8 mouse cellular contexts compared by ENCODE assay signal in the genomic region with DNA sequence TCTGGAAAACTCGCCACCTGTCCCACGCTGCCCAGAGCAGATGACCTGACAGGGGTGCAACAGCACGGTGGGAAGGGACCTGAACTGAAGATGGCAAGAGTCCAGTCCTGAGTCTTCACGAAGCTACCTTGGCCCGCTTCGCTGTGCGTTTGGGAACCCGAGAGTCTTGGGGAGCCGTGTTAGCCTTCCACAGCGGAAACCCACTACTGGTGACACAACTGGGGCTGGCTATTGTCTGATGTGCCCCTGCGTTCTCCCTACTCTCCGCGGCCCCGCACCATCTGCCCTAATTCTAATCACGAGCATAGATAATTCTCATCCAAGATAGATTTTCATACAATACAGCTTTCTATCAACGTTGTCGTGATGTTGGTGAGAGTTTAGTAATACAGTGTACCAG. TPM values are rescaled to one million over a fixed set of nuclear protein-coding genes. Genes with fewer than 3 reads are reported as not detected.
DNase-seq lines count a peak whose midpoint lies in the region; ATAC-seq and TF ChIP-seq lines count a peak whose summit lies in the region.

No protein-coding gene starts in this region.

- peaks cover 3% of the 10 kb centered on the region; the same call in 1 of the 2 replicates for H3K4me1 ChIP-seq in kidney, postnatal 0 days (replicated peaks; ENCODE audit: insufficient read depth, low read length)
- H3K4me1 ChIP-seq in embryonic facial prominence, embryonic 11.5 days (ENCODE audit: control insufficient read depth, insufficient read depth, low read length): no peaks in the 10 kb centered on the region
- 0 out of 2 replicates have a peak, but pooled peaks cover 4% of the 10 kb centered on the region for H3K4me1 ChIP-seq in intestine, postnatal 0 days (replicated peaks; ENCODE audit: control insufficient read depth, insufficient read depth, low read length)
- H3K4me1 ChIP-seq in neural tube, embryonic 13.5 days (replicated peaks): peaks cover 29% of the 10 kb centered on the region

- H3K4me2 ChIP-seq in kidney, postnatal 0 days (ENCODE audit: low read length): peak overlapping the region; percentile 97
- H3K4me2 ChIP-seq in embryonic facial prominence, embryonic 11.5 days (ENCODE audit: low read depth, low read length): peak overlapping the region; percentile 86
- H3K4me2 ChIP-seq in intestine, postnatal 0 days (replicated peaks; ENCODE audit: low read depth): peak overlapping the region; percentile 100
- H3K4me2 ChIP-seq in neural tube, embryonic 13.5 days: peak overlapping the region; percentile 84

- no peak for ATAC-seq in kidney, postnatal 0 days (replicated peaks; ENCODE audit: low FRiP score, low read depth)
- ATAC-seq in embryonic facial prominence, embryonic 11.5 days (replicated peaks; ENCODE audit: insufficient number of reproducible peaks, low FRiP score, low TSS enrichment, low read depth): no peak
- ATAC-seq in intestine, postnatal 0 days: no peak; the same call in 1 of the 2 replicates
- no peak; the same call in 1 of the 2 replicates for ATAC-seq in neural tube, embryonic 13.5 days (ENCODE audit: low read depth)

- H3K27ac ChIP-seq in kidney, postnatal 0 days: no peak overlapping the region
- no peak overlapping the region for H3K27ac ChIP-seq in embryonic facial prominence, embryonic 11.5 days (replicated peaks; ENCODE audit: low read depth, low read length)
- H3K27ac ChIP-seq in intestine, postnatal 0 days (ENCODE audit: low read depth, low read length): no peak overlapping the region
- H3K27ac ChIP-seq in neural tube, embryonic 13.5 days (replicated peaks): peak overlapping the region; percentile 90

- H3K4me3 ChIP-seq in kidney, postnatal 0 days (replicated peaks; ENCODE audit: low read depth, low read length): peak overlapping the region; percentile 76
- peak overlapping the region; percentile 69 for H3K4me3 ChIP-seq in embryonic facial prominence, embryonic 11.5 days (ENCODE audit: low read depth, low read length)
- H3K4me3 ChIP-seq in intestine, postnatal 0 days (ENCODE audit: low read depth, low read length): peak overlapping the region; percentile 83
- peak overlapping the region; percentile 72 for H3K4me3 ChIP-seq in neural tube, embryonic 13.5 days

- H3K36me3 ChIP-seq in kidney, postnatal 0 days (ENCODE audit: insufficient read depth, low read length): no peaks in the 10 kb centered on the region
- no peaks in the 10 kb centered on the region for H3K36me3 ChIP-seq in embryonic facial prominence, embryonic 11.5 days (replicated peaks; ENCODE audit: control insufficient read depth, insufficient read depth, low read depth, low read length)
- H3K36me3 ChIP-seq in intestine, postnatal 0 days (ENCODE audit: control insufficient read depth, insufficient read depth): 0 out of 2 replicates have a peak, but pooled peaks cover 4% of the 10 kb centered on the region
- H3K36me3 ChIP-seq in neural tube, embryonic 13.5 days: no peaks in the 10 kb centered on the region

- no peaks in the 10 kb centered on the region for H3K9me3 ChIP-seq in kidney, postnatal 0 days (replicated peaks; ENCODE audit: low read length)
- H3K9me3 ChIP-seq in embryonic facial prominence, embryonic 11.5 days (replicated peaks; ENCODE audit: control insufficient read depth, low read length): no peaks in the 10 kb centered on the region
- H3K9me3 ChIP-seq in intestine, postnatal 0 days (ENCODE audit: control insufficient read depth): no peaks in the 10 kb centered on the region
- H3K9me3 ChIP-seq in neural tube, embryonic 13.5 days: no peaks in the 10 kb centered on the region

- DNase-seq in kidney, postnatal 0 days (ENCODE audit: low spot score): no peak
- no peak for DNase-seq in kidney, adult 11 months
- DNase-seq in embryonic facial prominence, embryonic 11.5 days (ENCODE audit: low spot score): no peak
- DNase-seq in adrenal gland, postnatal 25 days: no peak
- DNase-seq in left cerebral cortex, adult 11 months (ENCODE audit: low spot score): no peak
- DNase-seq in ovary, postnatal 14 days (ENCODE audit: low spot score): no peak

- no peak for TF ChIP-seq CTCF in kidney, postnatal 0 days (IDR thresholded peaks at IDR 0.05; ENCODE audit: low read depth)
- TF ChIP-seq CTCF in intestine, postnatal 0 days (IDR thresholded peaks at IDR 0.05; ENCODE audit: low read depth): no peak

- H3K27me3 ChIP-seq in kidney, postnatal 0 days (ENCODE audit: insufficient read depth, low read length): no peaks in the 10 kb centered on the region
- no peaks in the 10 kb centered on the region for H3K27me3 ChIP-seq in embryonic facial prominence, embryonic 11.5 days (ENCODE audit: control insufficient read depth, insufficient read depth, low read length)
- no peaks in the 10 kb centered on the region for H3K27me3 ChIP-seq in intestine, postnatal 0 days (replicated peaks; ENCODE audit: control insufficient read depth, insufficient read depth, low read length)
- peaks cover 9% of the 10 kb centered on the region; the same call in 1 of the 2 replicates for H3K27me3 ChIP-seq in neural tube, embryonic 13.5 days

- 20% methylated on average over 17 of the region's 17 CpGs for WGBS in kidney, postnatal 0 days
- WGBS in embryonic facial prominence, embryonic 11.5 days: 23% methylated on average over 17 of the region's 17 CpGs
- WGBS in intestine, postnatal 0 days: 14% methylated on average over 17 of the region's 17 CpGs
- WGBS in neural tube, embryonic 13.5 days: 13% methylated on average over 17 of the region's 17 CpGs

- no peak overlapping the region for H3K9ac ChIP-seq in kidney, postnatal 0 days (ENCODE audit: low read depth, low read length)
- H3K9ac ChIP-seq in embryonic facial prominence, embryonic 11.5 days (replicated peaks; ENCODE audit: low read length): peak overlapping the region; percentile 72
- peak overlapping the region; percentile 71; the same call in 1 of the 2 replicates for H3K9ac ChIP-seq in intestine, postnatal 0 days (ENCODE audit: low read depth, low read length)
- peak overlapping the region; percentile 83 for H3K9ac ChIP-seq in neural tube, embryonic 13.5 days

RNA-seq across cellular contexts. Expression of gene Sergef, which starts 0.5 kb away (rescaled TPM):
- 15.5 and 17.2 TPM in 2 replicates for polyA plus RNA-seq in kidney, postnatal 0 days (2015; fragmentation: Nextera tagmentation; extraction: Ambion mirVana)
- polyA plus RNA-seq in embryonic facial prominence, embryonic 11.5 days (2014; fragmentation: Nextera tagmentation; extraction: Ambion mirVana): 10.8 and 11.6 TPM in 2 replicates
- polyA plus RNA-seq in intestine, postnatal 0 days (2015; fragmentation: Nextera tagmentation; extraction: Ambion mirVana): 7.5 TPM in 2 replicates
- polyA plus RNA-seq in neural tube, embryonic 13.5 days (2015; fragmentation: Nextera tagmentation; extraction: Ambion mirVana): 30.7 and 34.0 TPM in 2 replicates
- total RNA-seq in adrenal gland, postnatal 25 days (2021): 19.8 and 29.4 TPM in 2 replicates

RNA-seq across cellular contexts. Expression of gene Tph1, which starts 32.3 kb away (rescaled TPM):
- polyA plus RNA-seq in kidney, postnatal 0 days (2015; fragmentation: Nextera tagmentation; extraction: Ambion mirVana): 1.3 and 2.2 TPM in 2 replicates
- 0.29 and 0.66 TPM in 2 replicates for polyA plus RNA-seq in embryonic facial prominence, embryonic 11.5 days (2014; fragmentation: Nextera tagmentation; extraction: Ambion mirVana)
- 4.8 and 5.3 TPM in 2 replicates for polyA plus RNA-seq in intestine, postnatal 0 days (2015; fragmentation: Nextera tagmentation; extraction: Ambion mirVana)
- 0.60 and 0.83 TPM in 2 replicates for polyA plus RNA-seq in neural tube, embryonic 13.5 days (2015; fragmentation: Nextera tagmentation; extraction: Ambion mirVana)
- not detected in 2 replicates for total RNA-seq in adrenal gland, postnatal 25 days (2021)
